ENCODE assay signal across 11 mouse cellular contexts in genomic region chr1:52079724-52080367, GRCm38 (mm10). TPM values are rescaled to one million over a fixed set of nuclear protein-coding genes. Genes with fewer than 3 reads are reported as not detected.
DNase-seq lines count a peak whose midpoint lies in the region; ATAC-seq lines count a peak whose summit lies in the region.
"Had no signal": no experiment of that assay in that cellular context is flagged by ENCODE, and none has a peak within 500 bp of the region (broad histone marks: within the 10 kb centered on the region; RNA-seq: fewer than 3 reads in every experiment).

No protein-coding gene starts in this region.

- H3K4me1 ChIP-seq in forebrain, embryonic 12.5 days, result peaks cover 29% of the 10 kb centered on the region
- H3K4me1 ChIP-seq in limb, embryonic 10.5 days, result peaks cover 31% of the 10 kb centered on the region
- no peaks in the 10 kb centered on the region for H3K4me1 ChIP-seq in heart, embryonic 11.5 days (ENCODE audit: control insufficient read depth, insufficient read depth, low read length)

- no peak overlapping the region for H3K9ac ChIP-seq in forebrain, embryonic 12.5 days
- no peak overlapping the region for H3K9ac ChIP-seq in heart, embryonic 11.5 days (ENCODE audit: low read depth, low read length)

- peak; percentile 95 for ATAC-seq in forebrain, embryonic 12.5 days (ENCODE audit: low FRiP score)
- ATAC-seq in heart, embryonic 11.5 days (replicated peaks; ENCODE audit: insufficient number of reproducible peaks, low FRiP score, low TSS enrichment), result no peak
- ATAC-seq: intestine, postnatal 0 days had no signal

- peak overlapping the region; percentile 33 for H3K4me2 ChIP-seq in forebrain, embryonic 12.5 days
- no peak overlapping the region for H3K4me2 ChIP-seq in heart, embryonic 11.5 days

- H3K4me3 ChIP-seq in forebrain, embryonic 12.5 days (replicated peaks), result no peak overlapping the region
- H3K4me3 ChIP-seq in limb, embryonic 10.5 days, result peak overlapping the region; percentile 15; the same call in 1 of the 2 replicates
- H3K4me3 ChIP-seq in heart, embryonic 11.5 days (ENCODE audit: low read depth, low read length), result no peak overlapping the region

- peak overlapping the region; percentile 85 for H3K27ac ChIP-seq in forebrain, embryonic 12.5 days
- peak overlapping the region; percentile 56 for H3K27ac ChIP-seq in limb, embryonic 10.5 days
- H3K27ac ChIP-seq in heart, embryonic 11.5 days (ENCODE audit: low read depth, low read length), result no peak overlapping the region

- peak; percentile 44 for DNase-seq in thymus, postnatal 0 days (ENCODE audit: low spot score)
- DNase-seq in thymus, postnatal 36 days, result no peak
- DNase-seq in limb, embryonic 10.5 days (ENCODE audit: low spot score), result peak; percentile 54
- DNase-seq in retina, embryonic 14.5 days (ENCODE audit: low spot score), result peak; percentile 75
- DNase-seq in adrenal gland, adult 2 months, result no peak
- DNase-seq in left cerebral cortex, postnatal 36 days (ENCODE audit: low spot score in 2 of 2), result no peak
- DNase-seq: cerebellum, adult 2 months; right cerebral cortex, postnatal 25 days had no signal

- H3K36me3 ChIP-seq in forebrain, embryonic 12.5 days (replicated peaks), result no peaks in the 10 kb centered on the region
- no peaks in the 10 kb centered on the region for H3K36me3 ChIP-seq in limb, embryonic 10.5 days
- no peaks in the 10 kb centered on the region for H3K36me3 ChIP-seq in heart, embryonic 11.5 days (ENCODE audit: control insufficient read depth, insufficient read depth, low read length)

- no peaks in the 10 kb centered on the region for H3K9me3 ChIP-seq in forebrain, embryonic 12.5 days
- H3K9me3 ChIP-seq in limb, embryonic 10.5 days (replicated peaks), result no peaks in the 10 kb centered on the region
- H3K9me3 ChIP-seq in heart, embryonic 11.5 days (replicated peaks; ENCODE audit: control insufficient read depth, low read length), result no peaks in the 10 kb centered on the region

- H3K27me3 ChIP-seq in forebrain, embryonic 12.5 days, result no peaks in the 10 kb centered on the region
- H3K27me3 ChIP-seq in limb, embryonic 10.5 days (ENCODE audit: low read depth, poor library complexity, severe bottlenecking), result no peaks in the 10 kb centered on the region
- H3K27me3 ChIP-seq in heart, embryonic 11.5 days (ENCODE audit: control insufficient read depth, insufficient read depth, low read length), result no peaks in the 10 kb centered on the region

- intact Hi-C loops in left cerebral cortex, postnatal 36 days (cut with DNase I), result no loop called here

- WGBS in forebrain, embryonic 12.5 days, result 2% methylated on average over 10 of the region's 10 CpGs
- 9% methylated on average over 10 of the region's 10 CpGs for WGBS in limb, embryonic 10.5 days
- WGBS in heart, embryonic 11.5 days (ENCODE audit: insufficient replicate concordance), result 20% methylated on average over 10 of the region's 10 CpGs

RNA-seq across cellular contexts. Expression of gene Stat1, which starts 39.4 kb away (rescaled TPM):
- 212 and 220 TPM in 2 replicates for polyA plus RNA-seq in thymus, postnatal 0 days (2015; fragmentation: Nextera tagmentation; extraction: Ambion mirVana)
- polyA plus RNA-seq in forebrain, embryonic 12.5 days (2016; fragmentation: Nextera tagmentation; extraction: Ambion mirVana), result 14.7 and 15.4 TPM in 2 replicates
- 7.2 and 10.5 TPM in 2 replicates for polyA plus RNA-seq in limb, embryonic 10.5 days (2016; fragmentation: Nextera tagmentation; extraction: Ambion mirVana)
- 28.5 and 31.2 TPM in 2 replicates for polyA plus RNA-seq in heart, embryonic 11.5 days (2014; fragmentation: Nextera tagmentation; extraction: Ambion mirVana)
- 100 to 1,000 TPM in 1 of 2 experiments, 10 to 100 TPM in 1; 79.2 to 131 TPM for total RNA-seq in adrenal gland, adult 2 months (2021)
- 97.2 and 127 TPM in 2 replicates for polyA plus RNA-seq in adrenal gland, adult 2 months (2012; rRNA removed)
- 10 to 100 TPM; 19.1 to 19.8 TPM for total RNA-seq in left cerebral cortex, postnatal 36 days (2021)

Comparison
In these comparisons a context has a peak if more than half of its experiments do, and no peak if none do; other contexts are left out.
1. DNase-seq: peak in thymus, postnatal 0 days (single experiment), limb, embryonic 10.5 days (single experiment) and retina, embryonic 14.5 days (single experiment); none in thymus, postnatal 36 days (0 of 2), adrenal gland, adult 2 months (single experiment) and left cerebral cortex, postnatal 36 days (0 of 2).